Mouse (Mus musculus) cerebellum, adult 8-10 months (tissue): Measurements from ENCODE around the gene Taar3.

Experiments used
- DNase-seq: peaks from one replicate; pipeline ENCODE4 v3.0.0; 2022

Gene Taar3

DNA sequence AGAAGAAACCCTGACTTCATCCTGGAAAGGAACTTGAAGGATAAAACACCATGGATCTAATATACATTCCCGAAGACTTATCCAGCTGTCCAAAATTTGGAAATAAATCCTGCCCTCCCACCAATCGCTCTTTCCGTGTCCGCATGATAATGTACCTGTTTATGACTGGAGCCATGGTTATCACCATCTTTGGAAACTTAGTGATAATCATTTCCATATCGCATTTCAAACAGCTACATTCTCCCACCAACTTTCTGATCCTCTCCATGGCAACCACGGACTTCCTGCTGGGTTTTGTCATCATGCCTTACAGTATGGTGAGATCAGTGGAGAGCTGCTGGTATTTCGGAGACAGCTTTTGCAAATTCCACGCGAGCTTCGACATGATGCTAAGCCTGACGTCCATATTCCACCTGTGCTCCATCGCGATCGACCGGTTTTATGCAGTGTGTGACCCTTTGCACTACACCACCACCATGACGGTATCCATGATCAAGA, at the start of gene Taar3:
TSS of gene Taar3 (plus strand) at position 51 of the 498 bp plus-strand sequence.
- no peak for DNase-seq

DNA sequence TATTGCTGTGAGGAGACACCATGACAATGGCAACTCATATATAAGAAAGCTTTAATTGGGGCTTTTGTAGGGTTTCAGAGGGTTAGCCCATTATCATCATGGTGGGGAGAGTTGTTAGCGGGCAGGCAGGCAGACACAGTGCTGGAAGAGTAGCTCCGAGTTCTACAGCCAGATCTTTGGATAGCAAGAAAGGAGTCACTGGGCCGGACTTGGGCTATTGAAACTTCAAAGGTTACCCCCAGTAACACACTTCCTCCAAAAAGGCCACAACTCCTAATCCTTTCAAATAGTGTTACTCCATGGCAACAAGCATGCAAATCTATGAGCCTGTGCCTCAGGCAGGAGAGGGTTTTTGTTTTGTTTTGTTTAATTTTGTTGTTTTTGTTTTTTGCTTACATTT, 48.2 kb upstream of the Taar3 start:
- DNase-seq, result no peak

DNA sequence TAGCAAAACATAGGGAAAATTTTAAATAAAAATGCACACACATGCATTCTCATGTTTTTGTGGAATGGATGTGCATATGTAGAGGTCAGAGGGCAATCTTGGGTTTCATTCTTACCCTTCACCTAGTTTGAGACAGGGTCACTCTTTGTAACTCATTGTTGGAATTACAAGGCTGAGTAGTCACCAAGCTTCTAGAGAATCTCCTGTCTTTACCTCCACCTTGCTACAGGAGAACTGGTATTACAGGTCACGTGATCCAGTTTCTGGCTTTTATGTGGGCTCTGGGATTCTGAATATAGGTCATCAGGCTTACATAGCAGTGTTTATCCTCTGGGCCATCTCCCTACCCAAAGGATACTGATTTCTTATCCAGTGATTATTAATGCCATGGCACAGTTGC, 43.7 kb upstream of the Taar3 start:
- DNase-seq, result no peak

DNA sequence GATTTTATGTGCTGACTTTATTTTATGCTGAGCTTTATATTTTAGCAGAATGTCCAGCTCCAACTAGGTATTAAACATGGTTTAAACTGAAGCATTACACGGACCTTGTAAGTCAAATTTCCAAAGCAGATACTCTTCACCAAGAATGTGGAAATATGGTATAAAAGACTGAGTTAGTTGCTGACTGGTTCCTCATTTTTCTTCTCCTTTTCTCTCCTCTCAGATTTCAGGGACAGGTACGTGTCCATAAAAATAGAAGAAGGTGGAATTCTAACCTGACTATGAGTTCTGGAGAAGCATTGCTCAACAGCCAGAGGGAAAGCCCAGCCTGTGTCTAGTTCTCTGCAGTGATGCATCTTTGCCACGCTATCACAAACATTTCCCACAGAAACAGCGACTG, 29.3 kb upstream of the Taar3 start, which contains the start of gene Taar1:
TSS of gene Taar1 (plus strand) at position 301 of the 400 bp plus-strand sequence.
- no peak for DNase-seq

DNA sequence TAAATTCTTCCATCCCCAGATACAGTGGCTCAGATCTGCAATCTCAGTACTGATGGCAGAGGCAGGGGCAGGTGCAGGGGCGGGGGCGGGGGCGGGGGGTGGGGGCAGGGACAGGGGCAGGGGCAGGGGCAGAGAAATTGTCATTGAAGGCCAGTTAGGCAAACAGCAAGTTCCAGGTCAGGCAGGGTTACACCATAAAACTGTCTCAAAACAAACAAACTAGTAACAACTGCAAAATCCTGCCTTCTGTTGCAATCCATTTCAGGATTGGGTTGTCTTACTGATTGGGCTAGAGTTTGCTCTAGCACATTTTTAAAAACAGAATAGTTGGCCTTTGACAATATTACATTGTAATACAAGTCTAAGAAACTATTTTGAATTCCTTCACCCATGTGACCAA, 26.9 kb upstream of the Taar3 start:
- no peak for DNase-seq

DNA sequence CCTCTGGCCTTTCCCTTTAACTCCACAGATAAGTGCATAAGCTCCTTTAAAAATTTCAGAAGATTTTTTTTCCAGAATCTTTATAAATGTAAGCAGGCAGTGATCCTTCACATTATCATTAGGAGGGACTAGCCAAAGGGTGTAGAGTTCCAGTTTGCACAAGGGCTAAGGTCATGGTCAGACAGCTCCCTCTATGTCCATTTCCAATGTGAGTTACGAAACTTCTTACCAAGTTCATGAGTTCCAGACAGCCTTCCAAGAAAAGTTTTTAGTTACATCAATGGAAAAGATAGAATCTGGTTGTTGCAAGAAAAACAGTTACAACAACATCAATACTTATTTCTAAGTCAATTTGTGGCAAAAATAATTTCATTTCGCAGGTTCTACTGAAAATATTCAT, 25.4 kb upstream of the Taar3 start:
- no peak for DNase-seq

DNA sequence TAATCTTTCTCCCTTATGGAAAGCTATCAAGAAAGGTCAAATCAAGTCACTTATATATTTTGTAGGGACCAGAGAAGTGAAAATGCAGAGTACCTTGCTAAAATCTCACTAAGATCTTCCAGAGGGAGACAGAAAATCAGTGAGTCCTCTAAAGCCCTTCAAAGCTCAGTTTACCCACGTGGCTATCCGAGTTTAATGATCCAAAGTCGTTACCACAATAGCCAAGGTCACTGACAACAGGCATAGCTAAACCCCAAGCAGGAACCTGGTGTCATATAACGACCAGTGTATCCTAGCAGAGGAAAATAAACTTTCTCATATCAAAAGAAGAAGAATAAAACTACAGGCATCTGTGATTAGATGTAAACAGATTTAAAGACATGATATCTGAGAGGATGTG, 11.7 kb upstream of the Taar3 start:
- no peak for DNase-seq

DNA sequence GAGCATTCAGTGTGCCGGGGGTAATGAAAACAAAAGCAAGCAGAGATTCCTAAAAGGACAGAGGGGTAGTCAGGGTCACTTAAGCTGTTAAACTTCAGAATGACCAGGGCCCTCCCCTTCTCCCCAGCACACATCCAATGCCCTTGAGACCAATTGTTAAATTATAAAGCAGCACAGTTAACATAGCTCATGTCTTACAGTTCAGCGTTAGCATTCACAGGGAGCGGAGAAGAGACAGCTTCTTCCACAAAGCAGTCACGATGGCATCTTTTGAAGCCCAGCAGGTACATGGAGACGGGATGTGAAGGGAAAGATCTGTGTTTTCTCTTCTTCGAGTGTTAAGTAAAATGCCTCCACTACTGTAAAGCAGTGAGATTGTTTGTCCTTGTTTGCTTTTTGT, 11.0 kb upstream of the Taar3 start, which contains the start of gene Taar2:
TSS of gene Taar2 (plus strand) at position 261 of the 400 bp plus-strand sequence.
- DNase-seq, result no peak

DNA sequence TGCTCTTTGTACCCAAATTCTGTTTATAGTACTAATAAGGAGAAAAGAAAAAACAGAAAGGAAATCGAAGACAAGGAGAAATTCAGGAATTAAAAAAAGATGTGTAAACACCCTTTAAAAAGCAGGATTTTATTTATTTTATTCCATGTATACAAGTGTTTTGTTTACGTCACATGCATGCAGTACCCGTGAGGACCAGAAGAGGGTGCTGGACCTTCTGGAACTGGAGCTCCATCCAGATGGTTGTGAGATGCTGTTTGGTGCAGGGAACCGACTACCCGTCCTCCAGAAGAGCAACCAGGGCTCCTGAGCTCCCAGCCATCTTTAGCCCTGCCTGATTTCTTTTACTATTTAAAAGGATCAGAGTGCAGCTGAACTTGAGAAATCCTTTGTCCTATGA, 6.9 kb upstream of the Taar3 start:
- DNase-seq, result no peak

DNA sequence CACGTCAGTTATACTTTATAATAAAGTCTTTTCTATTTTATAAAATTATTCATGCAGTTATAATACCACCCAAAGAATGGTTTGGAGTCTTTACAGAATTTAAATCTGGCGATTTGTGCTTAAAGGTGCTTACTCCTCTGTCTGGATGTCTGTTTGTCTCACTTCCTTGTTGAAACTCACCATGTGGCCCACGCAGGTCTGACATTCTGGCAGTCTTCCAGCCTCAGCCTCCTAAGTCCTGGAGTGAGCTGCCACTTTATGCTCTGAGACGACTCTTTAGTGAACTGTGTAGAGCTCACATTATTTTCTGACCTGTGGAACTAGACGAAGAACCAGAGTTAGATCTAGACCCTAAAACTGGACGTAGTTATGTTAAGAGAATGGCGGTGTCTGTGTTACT, 1.3 kb upstream of the Taar3 start:
- DNase-seq, result no peak

DNA sequence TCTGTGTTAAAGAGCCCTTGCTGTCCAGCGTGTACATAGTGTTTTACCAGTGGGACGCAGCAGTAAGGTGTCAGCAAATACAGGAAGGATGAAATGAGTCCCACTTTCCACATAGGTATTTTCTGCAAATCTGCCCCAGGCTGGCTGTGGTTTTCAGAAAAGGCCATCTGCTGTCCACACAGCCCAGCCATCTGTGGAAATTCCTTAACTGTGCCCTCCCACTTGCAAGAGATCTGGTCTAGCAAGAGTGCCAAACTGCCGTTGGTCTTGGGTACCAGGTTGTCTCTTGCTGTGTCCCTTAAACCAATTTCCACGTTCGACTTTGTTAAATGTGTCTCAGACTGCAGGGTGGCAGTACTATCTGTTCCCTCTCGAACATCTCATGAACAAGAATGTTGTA, 2.4 kb downstream of the Taar3 start:
- DNase-seq, result peak; percentile 40

DNA sequence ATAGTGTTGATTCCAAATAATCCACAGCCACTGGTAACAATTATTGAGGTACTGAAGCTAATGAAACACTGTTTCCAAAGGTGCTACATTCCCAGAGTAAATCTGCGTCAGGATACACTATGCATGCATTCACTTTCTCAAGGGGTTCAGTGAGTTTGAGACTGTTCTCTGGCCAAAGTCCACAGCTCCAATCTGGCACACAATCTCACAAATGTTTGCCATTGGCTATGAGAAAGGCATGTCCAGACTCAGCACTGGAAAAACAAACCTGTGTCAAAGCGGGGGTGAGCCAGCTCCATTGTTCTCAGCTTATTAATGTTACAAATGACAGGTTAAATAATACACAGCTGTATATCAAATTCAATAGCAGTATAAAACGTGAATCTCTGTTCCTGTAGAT, 9.7 kb downstream of the Taar3 start:
- DNase-seq, result no peak

DNA sequence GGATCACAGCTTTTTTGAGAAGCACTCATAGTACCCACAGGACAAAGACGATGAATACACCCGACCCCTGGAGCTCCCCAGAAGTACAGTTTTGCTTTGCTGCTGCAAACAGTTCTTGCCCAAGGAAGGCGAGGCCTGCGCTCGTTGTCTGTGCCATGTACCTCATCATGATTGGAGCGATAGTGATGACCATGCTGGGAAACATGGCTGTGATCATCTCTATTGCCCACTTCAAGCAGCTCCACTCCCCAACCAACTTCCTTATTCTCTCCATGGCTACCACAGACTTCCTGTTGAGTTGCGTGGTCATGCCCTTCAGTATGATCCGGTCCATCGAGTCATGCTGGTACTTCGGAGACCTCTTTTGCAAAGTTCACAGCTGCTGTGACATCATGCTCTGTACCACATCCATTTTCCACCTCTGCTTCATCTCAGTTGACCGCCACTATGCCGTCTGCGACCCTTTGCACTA, 11.1 kb downstream of the Taar3 start, which contains the start of gene Taar4:
TSS of gene Taar4 (plus strand) at position 51 of the 472 bp plus-strand sequence.
- DNase-seq, result no peak

DNA sequence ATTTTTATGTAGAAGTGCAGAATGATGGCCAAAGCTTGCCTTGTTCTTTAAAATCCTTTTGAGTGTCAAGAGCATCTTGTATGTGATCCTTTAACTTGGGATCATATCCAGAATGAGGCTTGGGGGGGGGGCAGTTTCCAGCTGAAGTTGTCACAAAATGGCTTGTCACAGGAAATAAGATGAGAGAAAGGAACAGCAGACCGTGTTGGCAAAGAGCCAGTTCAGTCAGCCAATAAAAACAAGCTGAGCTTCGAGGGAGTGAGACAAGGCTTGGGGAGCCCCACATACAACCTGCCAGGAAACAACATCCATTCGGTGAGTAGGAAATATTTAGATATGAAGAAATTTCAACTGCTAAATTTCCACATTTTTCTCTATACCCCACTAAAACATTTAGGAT, 14.1 kb downstream of the Taar3 start:
- no peak for DNase-seq

DNA sequence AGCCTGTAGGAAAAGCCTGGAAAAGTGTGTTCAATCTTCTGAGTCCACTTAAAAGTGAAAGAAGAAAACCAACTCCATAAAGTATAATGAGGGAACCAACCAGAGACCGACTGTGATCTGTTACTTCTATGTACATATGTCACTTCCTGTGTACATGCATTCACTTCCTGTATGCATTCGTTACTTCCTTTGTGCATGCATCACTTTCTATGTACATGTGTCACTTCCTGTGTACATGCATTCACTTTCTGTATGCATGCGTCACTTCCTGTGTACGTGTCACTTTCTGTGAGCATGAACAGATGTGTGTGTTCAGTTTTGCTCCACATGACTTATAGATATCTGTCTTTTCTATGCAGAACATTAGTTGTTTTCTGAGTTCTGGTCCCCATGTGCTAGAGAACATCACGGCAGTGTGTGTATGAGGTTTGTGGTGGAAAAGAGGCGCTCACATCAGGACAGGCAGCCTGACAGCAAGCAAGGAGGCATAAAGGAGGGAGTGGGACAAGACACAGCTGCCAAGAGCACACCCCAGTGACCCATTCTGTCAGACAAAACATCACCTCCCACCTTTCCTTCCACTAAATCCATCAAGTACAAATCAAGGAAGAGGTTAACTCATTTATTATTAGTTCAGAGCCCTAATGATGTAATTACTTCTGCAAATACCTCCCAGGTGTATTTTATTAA, 15.7 kb downstream of the Taar3 start:
- no peak for DNase-seq

DNA sequence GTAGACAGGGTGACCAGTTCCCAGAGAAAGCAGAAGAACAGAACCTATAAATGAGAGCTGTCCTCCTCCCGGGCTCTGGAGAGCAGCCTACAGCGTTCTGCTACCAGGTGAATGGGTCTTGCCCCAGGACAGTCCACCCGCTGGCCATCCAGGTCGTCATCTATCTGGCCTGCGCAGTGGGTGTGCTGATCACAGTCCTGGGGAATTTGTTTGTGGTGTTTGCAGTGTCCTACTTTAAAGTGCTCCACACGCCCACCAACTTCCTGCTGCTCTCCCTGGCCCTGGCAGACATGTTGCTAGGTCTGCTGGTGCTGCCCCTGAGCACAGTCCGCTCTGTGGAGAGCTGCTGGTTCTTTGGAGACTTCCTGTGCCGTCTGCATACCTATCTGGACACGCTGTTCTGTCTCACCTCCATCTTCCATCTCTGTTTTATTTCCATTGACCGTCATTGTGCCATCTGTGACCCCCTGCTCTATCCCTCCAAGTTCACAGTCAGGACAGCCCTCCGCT, 21.4 kb downstream of the Taar3 start, which contains the start of gene Taar5:
TSS of gene Taar5 (plus strand) at position 51 of the 510 bp plus-strand sequence.
- no peak for DNase-seq

DNA sequence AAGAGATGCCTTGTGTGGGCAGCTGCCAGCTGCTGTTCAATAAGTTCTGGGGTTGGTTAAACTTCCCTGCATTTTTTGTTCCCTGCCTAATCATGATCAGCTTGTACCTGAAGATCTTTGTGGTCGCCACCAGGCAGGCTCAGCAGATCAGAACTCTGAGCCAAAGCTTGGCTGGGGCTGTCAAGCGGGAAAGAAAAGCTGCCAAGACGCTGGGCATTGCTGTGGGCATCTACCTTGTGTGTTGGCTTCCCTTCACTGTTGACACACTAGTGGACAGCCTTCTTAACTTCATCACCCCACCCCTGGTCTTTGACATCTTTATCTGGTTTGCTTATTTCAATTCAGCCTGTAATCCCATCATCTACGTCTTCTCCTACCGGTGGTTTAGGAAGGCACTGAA, 21.9 kb downstream of the Taar3 start:
- no peak for DNase-seq

DNA sequence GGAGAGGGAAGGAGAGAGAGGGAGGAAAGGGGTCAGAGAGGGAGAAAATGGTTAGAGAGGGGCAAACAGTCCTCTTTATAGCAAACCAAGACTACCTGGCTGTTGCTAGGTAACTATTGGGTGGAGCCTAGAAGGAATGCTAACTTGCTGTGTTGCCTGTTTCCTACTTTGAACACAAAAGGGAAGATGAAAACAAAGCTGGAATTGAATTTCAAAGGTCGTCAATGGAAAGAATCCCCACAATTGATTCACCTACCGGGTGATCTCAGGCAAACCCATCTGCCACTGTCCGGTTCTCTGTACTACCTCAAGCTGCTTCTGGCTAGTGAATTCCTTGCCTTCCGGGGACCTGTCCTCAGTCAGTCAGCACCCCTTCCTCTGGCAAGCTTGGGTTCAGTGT, 28.6 kb downstream of the Taar3 start:
- DNase-seq, result no peak

DNA sequence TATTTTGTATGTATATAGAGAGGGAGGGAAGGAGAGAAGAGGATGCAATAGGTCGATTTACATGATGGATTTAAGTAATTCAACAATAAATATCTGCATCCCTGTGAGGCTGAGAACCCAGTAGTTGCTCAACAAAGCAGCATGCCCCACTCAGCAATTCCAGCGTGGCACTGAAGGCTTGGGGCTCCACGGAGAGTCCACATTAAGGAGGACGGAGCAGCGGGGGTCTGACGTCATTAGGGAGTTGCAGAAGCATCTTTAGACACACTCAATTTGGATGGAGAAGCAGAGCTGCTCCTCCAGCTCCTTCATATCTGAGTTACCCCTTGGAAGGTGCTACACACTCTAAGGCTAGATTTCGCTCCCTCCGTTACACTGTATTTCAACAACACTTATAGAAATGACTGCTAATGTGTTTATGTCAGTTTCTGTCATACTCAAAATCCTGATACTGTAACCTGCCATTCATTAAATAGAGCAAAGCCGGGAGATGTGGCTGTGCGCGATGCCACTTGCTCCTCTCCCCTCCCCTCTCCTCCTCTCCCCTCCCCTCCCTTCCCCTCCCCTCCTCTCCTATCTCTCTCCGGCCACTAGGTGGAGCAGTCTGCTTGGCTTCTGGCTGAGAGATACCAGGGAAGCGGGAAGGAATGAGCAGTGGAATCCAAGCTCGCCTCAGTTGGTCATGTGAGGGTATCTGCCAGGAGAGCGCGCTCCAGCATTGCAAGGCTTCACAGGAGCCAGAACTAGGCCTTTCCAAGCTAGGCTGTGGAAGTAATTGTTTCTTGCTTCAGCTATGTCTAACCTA, 29.7 kb downstream of the Taar3 start:
- DNase-seq, result peak; percentile 27

DNA sequence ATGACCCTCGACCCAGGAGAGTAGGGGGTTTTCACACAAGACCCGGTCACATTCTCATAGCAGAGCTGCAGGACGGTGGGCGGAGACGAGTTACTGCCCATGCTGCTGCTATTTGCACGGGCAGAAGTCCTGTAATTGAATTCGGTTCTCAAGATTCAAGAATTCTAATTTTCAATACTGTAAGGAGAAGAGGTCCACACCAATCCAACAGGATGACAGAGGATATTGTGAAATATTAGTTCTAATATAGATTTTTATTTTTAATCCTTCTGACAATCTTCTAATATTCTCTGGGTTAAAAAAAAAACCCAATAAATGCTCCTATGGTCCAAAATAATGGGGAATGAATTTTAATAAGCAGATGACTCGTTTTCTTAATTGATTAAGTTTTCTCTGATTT, 36.2 kb downstream of the Taar3 start, which contains the start of gene Taar6:
TSS of gene Taar6 (minus strand) at position 101 of the 400 bp plus-strand sequence.
- DNase-seq, result no peak

DNA sequence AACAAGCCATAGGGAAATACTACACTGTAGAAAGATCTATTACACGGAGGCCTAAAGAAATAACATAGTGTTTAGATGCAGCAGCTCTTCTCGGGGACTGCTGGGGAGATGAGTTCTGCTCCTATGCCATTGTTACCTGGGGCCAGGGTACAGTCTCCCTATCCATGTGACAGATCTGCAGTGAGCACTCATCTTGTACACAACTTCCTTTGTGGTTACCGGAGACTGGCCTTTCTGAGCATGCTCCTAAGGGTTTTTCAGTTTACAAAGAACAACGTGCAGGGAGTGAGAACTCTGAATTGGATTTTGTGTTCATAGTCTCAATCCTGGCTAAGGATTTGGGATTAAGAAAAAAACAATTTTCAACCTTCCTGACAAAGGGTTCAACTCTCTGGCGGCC, 37.1 kb downstream of the Taar3 start:
- DNase-seq, result no peak

DNA sequence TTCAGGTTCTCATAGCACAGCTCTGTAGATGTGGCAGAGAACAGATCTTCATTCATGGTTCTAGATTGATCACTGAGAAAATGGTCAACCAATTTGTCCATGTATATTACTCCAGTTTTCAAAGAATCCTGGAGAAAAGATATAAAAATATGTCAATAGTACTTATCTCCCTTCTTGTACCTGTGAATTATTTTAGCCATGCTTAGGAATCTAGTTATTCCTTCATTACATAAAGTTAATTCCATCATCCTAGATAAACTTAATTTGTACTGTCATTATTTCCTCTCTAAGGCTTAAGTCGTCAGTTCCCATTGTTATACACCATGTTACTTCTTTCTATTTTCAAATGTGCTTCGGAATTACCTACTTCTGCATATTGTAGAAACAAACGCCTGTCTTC, 44.0 kb downstream of the Taar3 start, which contains the start of gene Taar7a:
TSS of gene Taar7a (minus strand) at position 101 of the 400 bp plus-strand sequence.
- DNase-seq, result no peak

DNA sequence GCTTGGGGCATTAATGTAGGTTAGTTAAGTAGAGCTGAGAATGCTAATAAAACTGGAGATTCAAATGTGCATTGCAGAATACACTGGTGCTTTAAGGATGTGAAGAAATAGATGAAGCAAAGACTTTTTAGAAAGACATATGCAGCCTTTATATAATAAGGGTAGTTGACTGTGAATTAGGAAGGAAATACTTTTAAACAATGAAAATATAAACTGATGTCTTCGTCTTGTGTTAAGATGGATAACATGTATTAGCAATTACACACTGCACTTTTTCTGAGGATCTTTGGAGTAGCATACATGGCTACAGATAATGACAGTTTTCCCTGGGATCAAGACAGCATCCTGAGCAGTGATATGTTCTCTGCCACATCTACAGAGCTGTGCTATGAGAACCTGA, 50.3 kb downstream of the Taar3 start, which contains the start of gene Taar7b:
TSS of gene Taar7b (plus strand) at position 301 of the 400 bp plus-strand sequence.
- DNase-seq, result no peak
